ENCODE assay signal across 8 mouse cellular contexts in the genomic region with DNA sequence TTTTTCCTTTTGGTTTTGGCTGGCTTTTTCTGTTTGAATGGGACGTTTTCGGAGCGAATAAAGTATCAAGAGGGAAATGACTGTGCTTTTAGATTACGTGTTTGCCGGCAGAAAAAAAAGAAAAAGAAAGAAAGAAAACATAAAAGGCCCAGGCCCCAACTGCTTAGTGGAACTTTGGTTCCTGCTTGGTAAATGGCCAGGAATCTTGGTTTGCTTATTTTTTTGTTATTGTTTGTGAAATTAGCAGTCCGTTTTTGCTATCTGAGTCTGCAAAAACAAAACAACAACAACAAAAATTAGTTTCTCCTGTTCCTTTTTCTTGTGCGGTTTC. TPM values are rescaled to one million over a fixed set of nuclear protein-coding genes. Genes with fewer than 3 reads are reported as not detected.
DNase-seq lines count a peak whose midpoint lies in the region; ATAC-seq and TF ChIP-seq lines count a peak whose summit lies in the region.

No protein-coding gene starts in this region.

- no peaks in the 10 kb centered on the region for H3K9me3 ChIP-seq in forebrain, embryonic 11.5 days (ENCODE audit: control insufficient read depth, low read length)
- no peaks in the 10 kb centered on the region for H3K9me3 ChIP-seq in liver, embryonic 12.5 days (replicated peaks)

- WGBS in forebrain, embryonic 11.5 days = 1% methylated on average over 7 of the region's 7 CpGs
- WGBS in liver, embryonic 12.5 days (ENCODE audit: insufficient replicate concordance) = 1% methylated on average over 7 of the region's 7 CpGs

- peak overlapping the region; percentile 94 for H3K4me3 ChIP-seq in gastrocnemius, adult 2 months
- H3K4me3 ChIP-seq in forebrain, embryonic 11.5 days (ENCODE audit: low read depth, low read length) = peak overlapping the region; percentile 72
- H3K4me3 ChIP-seq in liver, embryonic 12.5 days = peak overlapping the region; percentile 84

- no peak for ATAC-seq in forebrain, embryonic 11.5 days (replicated peaks; ENCODE audit: low FRiP score)
- ATAC-seq in liver, embryonic 12.5 days = no peak

- peak overlapping the region; percentile 79 for H3K4me2 ChIP-seq in forebrain, embryonic 11.5 days (ENCODE audit: low read depth, low read length, severe bottlenecking)
- H3K4me2 ChIP-seq in liver, embryonic 12.5 days = peak overlapping the region; percentile 93

- no peaks in the 10 kb centered on the region for H3K27me3 ChIP-seq in forebrain, embryonic 11.5 days (ENCODE audit: control insufficient read depth, insufficient read depth, low read length)
- H3K27me3 ChIP-seq in liver, embryonic 12.5 days (replicated peaks) = no peaks in the 10 kb centered on the region

- no peak for DNase-seq in gastrocnemius, adult 2 months
- no peak for DNase-seq in gastrocnemius, postnatal 10 days
- DNase-seq in 3T3-L1 (ENCODE audit: low read depth, low spot score) = peak; percentile 56
- DNase-seq in forebrain, embryonic 11.5 days (ENCODE audit: low spot score) = no peak
- no peak for DNase-seq in natural killer cell, adult 2 months (ENCODE audit: low spot score in 2 of 2)
- no peak for DNase-seq in left cerebral cortex, postnatal 25 days (ENCODE audit: low spot score in 2 of 2)
- no peak for DNase-seq in left cerebral cortex, adult 18-20 months (ENCODE audit: low spot score in 2 of 2)

- no peaks in the 10 kb centered on the region; the same call in 1 of the 2 replicates for H3K4me1 ChIP-seq in forebrain, embryonic 11.5 days (replicated peaks; ENCODE audit: control insufficient read depth, insufficient read depth, low read length)
- peaks cover 59% of the 10 kb centered on the region for H3K4me1 ChIP-seq in liver, embryonic 12.5 days

- no peak for TF ChIP-seq CTCF in gastrocnemius, adult 2 months (IDR thresholded peaks at IDR 0.05)

- no peaks in the 10 kb centered on the region for H3K36me3 ChIP-seq in forebrain, embryonic 11.5 days (ENCODE audit: control insufficient read depth, insufficient read depth, low read length)
- H3K36me3 ChIP-seq in liver, embryonic 12.5 days = no peaks in the 10 kb centered on the region

- intact Hi-C loops in gastrocnemius, adult 2 months (cut with DNase I) = loop anchor here (2.0 to 5.0 kb wide), 2 partner anchors 45 to 50 kb away; no protein-coding TSS in a partner anchor
- intact Hi-C loops in left cerebral cortex, postnatal 25 days (cut with DNase I) = loop anchor here (5.0 kb wide), 1 partner anchor 85 kb away; no protein-coding TSS in a partner anchor

- H3K27ac ChIP-seq in gastrocnemius, adult 2 months = peak overlapping the region; percentile 98
- peak overlapping the region; percentile 94 for H3K27ac ChIP-seq in forebrain, embryonic 11.5 days (ENCODE audit: low read depth, low read length)
- peak overlapping the region; percentile 91 for H3K27ac ChIP-seq in liver, embryonic 12.5 days

- H3K9ac ChIP-seq in forebrain, embryonic 11.5 days (ENCODE audit: low read length) = peak overlapping the region; percentile 97
- H3K9ac ChIP-seq in liver, embryonic 12.5 days = peak overlapping the region; percentile 86

RNA-seq across cellular contexts. Expression of gene Snx9, which starts 0.8 kb away (rescaled TPM):
- total RNA-seq in gastrocnemius, adult 2 months (2021) = 10 to 100 TPM; 22.9 to 29.6 TPM
- total RNA-seq in gastrocnemius, postnatal 10 days (2021) = 10 to 100 TPM; 28.2 to 29.8 TPM
- 19.0 and 19.6 TPM in 2 replicates for polyA plus RNA-seq in forebrain, embryonic 11.5 days (2014; fragmentation: Nextera tagmentation; extraction: Ambion mirVana)
- 22.7 and 23.5 TPM in 2 replicates for polyA plus RNA-seq in liver, embryonic 12.5 days (2016; fragmentation: Nextera tagmentation; extraction: Ambion mirVana)
- total RNA-seq in left cerebral cortex, postnatal 25 days (2021) = 10 to 100 TPM; 13.1 to 13.2 TPM
- total RNA-seq in left cerebral cortex, adult 18-20 months (2021) = 10 to 100 TPM; 15.5 to 16.7 TPM
